Mouse (Mus musculus) layer of hippocampus, postnatal 10 days (tissue): ENCODE measurements around the gene Hipk3. TPM values are rescaled to one million over a fixed set of nuclear protein-coding genes. Genes with fewer than 3 reads are reported as not detected.

Experiments used
- DNase-seq, 2 experiments: peaks; one replicate each; pipeline ENCODE4 v3.0.0; 2021; ENCODE audit warnings: low spot score in 2 of 2
- long read RNA-seq: library from polyadenylated mRNA; stranded (forward); transcript quantifications from one replicate; pipeline ENCODE4 v2.0.0, GENCODE M21; 2023
- total RNA-seq, 2 experiments: library from RNA; stranded (reverse); gene quantifications; 2 replicates each; pipeline ENCODE4 v1.2.3; 2021

Gene Hipk3
- 10 to 100 TPM; 47.3 to 48.0 TPM for total RNA-seq
- long read RNA-seq, full-length matches to known transcripts: 2 of 8 reads
- long read RNA-seq, partial matches to known transcripts: 2 of 8 reads
- long read RNA-seq, other reads (novel, unspliced or antisense): 4 of 8 reads

DNA sequence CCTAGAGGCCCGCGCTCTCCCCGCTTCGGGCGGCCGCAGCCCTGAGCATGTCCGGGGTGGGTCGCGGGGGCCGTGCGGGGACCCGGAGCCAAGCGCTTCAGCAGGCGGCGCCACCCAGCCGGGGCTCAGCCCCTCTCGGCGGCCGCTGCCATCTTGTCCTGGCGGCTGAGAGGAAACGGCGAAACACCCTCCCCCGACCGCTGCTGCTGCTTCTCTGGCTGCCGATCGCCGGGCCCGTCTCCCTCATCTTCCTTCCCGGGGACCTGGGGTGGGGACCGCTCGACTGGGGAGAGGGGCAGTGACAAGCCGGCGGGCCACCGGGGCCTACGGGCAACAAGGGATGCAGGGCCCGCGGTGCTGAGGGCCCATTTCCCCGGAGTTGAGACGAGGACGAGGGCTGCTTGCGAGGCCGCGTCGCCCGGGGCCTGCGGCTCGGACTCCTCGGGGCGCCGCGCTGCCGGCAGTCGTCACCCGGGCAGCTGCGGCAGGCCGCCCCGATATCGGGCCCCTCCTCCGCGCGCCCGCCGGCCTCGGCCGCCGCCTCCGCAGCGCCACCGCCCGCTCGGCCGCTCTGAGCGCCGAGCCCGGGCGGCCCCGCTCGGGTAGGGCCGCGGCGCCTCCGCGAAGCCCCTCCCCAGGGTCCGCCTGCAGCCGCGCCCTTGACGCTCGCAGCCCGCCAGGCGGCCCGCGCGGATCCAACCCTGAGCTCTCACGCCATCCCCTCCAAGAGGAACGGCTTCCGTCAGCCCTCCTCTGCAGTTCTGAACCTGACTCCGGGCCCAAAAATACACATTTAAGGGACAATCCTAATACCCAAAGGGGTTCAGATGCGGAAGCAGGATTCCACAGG lies at the start of gene Hipk3:
Gene Hipk3, minus strand, starts transcription at position 496 of the 850 bp plus-strand sequence.
- peak; percentile 73 to 84 for DNase-seq

GRCm38 (mm10) chr2:104540286-104540685 lies 46.0 kb upstream of the Hipk3 start:
- DNase-seq: no peak

- DNase-seq: no peak
These were observed 40.5 kb upstream of the Hipk3 start for GRCm38 (mm10) chr2:104534751-104535150.

GRCm38 (mm10) chr2:104532548-104532947 lies 38.3 kb upstream of the Hipk3 start:
- no peak for DNase-seq

DNA sequence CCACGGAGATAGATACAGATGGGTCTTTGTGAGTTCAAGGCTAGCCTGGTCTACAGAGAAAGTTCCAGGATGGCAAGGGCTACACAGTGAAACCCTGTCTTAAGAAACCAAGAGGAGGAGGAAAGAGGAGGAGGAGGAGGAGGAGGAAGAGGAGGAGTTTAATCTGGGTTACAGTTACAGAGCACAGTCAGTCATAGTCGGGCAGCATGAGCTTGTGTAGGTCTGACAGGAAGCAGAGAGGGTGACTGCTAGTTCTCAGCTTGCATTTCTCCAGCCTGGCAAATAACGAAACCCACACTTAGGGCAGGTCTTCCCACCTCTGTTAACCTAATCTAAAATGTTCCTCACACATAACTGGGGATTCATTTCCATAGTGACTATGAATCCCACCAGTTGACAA lies 32.3 kb upstream of the Hipk3 start:
- no peak for DNase-seq

DNA sequence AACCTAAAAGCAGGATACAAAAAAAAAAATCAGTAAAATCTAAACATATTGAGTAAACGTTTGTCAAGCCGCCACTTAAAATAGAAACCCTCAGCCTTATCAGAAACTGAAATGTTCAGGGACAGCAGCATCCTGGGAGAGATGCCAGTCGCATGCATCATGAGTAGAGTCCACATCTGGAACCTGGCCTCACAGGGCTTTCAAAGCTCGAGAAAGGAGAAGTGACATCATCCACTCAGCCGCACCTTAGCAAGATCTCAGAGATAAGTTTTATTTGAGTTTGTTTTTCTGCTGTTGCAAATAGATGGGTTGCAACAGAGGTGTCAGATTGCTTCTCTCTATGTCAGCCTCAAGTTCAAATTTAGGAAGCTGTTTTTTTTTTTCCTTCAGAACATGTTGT lies 31.3 kb upstream of the Hipk3 start:
- DNase-seq: no peak

GRCm38 (mm10) chr2:104511622-104512021 lies 17.4 kb upstream of the Hipk3 start:
- no peak for DNase-seq

DNA sequence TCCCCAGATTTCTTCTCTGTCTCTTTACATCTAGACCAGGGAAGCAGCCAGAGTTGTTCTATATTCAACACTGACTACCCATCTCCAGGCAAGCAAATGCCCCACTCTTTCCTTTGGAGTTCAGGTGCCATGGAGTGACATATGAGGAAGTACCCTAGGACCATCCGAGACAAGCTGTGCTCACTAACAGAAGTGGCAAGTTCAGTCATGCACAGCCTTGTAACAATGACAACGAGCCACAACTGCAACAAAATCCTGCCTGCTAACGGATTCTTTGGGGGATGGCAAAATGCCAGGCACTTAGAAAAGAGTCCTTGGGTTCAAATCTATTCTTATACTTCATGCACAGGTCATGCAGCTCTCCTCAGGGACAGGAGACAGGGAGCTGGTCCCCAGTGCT lies 8.1 kb upstream of the Hipk3 start:
- no peak for DNase-seq

DNA sequence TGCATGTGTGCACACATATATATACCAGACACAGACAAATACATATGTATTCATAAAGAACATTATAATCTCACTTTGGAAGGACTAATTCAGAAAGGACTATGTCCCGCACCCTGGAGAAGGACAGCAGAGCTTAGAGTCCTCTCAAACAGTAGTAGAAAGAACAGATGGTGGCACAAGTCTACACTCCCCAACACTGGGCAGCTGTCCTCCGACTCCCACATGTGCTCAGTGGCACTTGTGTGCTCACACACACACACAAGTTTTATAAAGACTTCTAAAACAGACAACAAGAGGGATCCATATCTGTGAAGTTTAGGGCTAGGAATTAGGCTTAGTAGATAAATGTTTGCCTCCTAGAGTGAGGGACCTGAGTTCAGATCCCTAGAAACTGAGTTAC lies 6.8 kb upstream of the Hipk3 start:
- no peak for DNase-seq

DNA sequence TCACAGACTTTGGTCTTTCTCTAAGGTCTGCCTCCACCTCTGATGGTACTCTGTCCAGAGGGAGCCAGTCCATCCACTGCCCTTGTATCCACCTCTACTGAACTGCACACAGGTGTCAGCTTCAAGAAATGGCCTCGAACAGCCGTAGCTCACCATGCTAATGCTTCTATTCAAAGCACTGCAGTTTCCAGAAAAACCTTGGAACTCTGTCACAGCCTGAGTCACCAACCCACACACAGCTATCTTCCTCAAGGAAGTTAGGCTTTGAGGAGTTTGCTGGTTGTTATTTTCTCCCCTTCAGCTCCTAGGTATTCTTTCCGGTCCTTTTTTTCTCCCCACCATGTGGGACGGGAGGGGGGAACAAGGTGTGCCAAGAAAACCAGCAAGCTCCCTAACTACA lies 3.5 kb upstream of the Hipk3 start:
- peak in 1 of 2 experiments; percentile 19 for DNase-seq

DNA sequence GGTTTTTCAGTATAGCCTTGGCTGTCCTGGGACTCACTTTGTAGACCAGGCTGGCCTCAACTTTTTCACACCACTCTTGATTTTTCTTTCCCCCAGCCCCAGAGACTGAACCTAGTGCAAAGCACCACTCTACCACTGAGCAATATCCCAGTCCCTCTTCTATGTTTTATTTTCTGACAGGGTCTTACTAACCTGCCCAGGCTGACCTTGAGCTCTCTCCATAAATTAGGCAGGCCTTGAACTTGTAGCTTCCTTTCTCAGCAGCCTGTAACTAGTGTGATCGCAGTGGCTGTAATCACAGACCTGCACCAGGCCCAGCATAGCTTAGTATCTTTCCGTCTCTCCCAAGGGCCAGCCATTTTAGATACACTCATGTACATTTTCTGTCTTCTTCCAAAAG lies 3.0 kb upstream of the Hipk3 start:
- no peak for DNase-seq

DNA sequence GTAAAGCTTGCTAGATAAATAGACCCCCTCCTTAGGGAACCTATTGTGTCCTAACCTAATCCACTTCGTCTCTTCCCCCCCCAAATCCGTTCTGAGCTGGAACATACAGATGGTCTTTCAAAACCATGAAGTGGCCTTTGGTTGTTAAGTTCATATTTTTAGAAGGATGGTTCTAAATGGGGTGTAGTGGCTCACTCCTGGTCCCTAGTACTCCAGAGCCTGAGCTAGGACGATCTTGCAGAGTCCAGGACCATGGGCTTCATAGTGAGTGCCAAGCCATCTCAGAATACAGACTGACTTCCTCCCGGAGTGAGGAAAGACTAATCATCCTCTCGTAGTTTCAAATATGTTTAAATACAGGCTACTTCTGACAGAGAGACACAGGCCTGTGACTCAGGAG lies 2.0 kb upstream of the Hipk3 start:
- no peak for DNase-seq

- DNase-seq: peak in 1 of 2 experiments; percentile 31
These were observed 547 bp upstream of the Hipk3 start for GRCm38 (mm10) chr2:104494801-104495185.

DNA sequence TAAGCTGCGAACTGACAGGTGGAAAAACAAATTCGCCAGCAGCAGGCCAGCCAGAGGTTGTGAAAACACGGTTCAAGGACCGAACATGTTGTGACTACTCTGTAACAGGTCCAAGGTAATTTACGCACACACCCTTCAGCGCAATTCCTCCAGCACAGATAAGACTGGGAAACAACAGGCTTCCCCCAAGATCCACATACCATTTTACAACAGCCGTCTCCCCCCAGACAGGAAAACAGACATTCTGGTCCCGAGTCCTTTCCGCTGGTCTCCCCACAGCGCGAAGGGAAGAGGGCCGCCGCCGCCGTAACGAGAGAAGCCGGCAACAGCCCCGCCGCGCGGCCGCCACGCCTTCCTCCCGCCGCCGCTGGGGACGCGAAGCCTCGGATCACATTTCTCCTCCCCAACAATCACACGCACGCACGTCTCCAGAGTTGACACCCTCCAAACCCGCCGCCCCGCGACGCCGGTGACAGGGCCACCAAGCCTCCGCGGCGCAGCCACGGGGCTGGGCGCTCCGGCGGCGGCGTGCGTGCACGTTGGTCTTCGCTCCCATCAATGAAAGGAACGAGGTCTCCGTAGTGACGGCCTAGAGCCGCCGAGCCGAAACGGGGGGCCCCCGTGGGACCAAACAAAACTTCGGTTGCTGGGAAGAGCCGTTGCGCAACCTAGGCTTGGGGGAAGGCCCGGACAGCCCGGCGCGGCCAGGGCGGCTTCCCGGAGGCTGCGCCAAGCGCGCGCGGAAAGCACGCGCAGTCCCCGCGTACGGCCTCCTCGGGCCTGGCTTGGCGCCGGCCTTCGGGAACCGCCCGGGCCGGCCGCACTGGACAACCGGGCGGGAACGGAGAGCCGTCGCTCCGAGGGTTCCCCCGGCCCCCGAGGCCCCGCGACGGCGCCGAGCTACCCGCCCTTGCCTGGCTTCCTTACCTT lies 960 bp downstream of the Hipk3 start:
- DNase-seq: peak; percentile 82 to 84

DNA sequence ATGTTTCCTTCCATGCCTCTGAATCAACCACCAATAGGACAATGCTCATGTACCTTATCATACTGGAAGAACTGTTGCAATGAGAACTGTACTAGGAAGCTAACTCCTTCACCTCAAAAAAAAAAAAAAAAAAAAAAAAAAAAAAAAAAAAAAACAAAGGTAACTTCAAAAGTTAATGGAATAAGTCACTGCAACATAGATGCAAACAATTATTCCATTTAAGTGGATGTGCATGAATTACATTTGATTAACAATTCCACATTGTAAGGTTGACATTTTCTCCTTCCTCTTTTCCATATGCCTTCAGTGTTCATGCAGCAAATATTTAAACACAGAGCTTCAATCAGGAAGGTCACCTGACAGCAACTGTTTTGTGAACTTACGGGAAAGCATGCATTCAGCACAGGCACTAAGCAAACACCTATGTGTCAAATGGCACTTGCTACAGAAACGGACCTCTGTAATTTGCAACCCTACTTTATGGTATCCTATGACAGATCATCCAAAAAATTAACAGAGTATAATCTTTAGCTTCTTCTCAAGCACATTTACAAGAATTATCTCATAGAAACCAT lies 2.9 kb downstream of the Hipk3 start:
- no peak for DNase-seq

DNA sequence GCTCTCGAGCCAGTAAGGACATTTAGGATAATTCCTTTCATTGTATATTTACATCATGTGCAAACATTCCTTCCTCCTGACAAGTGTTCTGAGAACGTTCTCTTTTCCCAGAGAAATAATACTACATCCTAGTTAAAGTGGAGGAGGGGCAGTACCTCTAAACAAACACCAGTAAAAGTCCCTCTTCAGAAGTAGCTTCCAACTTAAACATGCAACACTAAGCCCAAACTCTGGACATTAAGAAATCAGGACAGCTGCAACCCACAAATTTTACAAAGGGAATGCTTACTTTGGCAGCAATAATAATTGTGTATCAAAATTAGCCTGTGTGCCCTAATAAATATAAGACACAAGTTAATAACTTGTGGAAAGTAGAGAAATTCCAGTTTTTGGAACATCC lies 3.5 kb downstream of the Hipk3 start:
- DNase-seq: no peak

- DNase-seq: no peak
These were observed 4.4 kb downstream of the Hipk3 start for GRCm38 (mm10) chr2:104489851-104490250.

- no peak for DNase-seq
These were observed 9.8 kb downstream of the Hipk3 start for GRCm38 (mm10) chr2:104484438-104484837.

GRCm38 (mm10) chr2:104482156-104482555 lies 12.1 kb downstream of the Hipk3 start:
- no peak for DNase-seq

GRCm38 (mm10) chr2:104479054-104479453 lies 15.2 kb downstream of the Hipk3 start:
- no peak for DNase-seq

GRCm38 (mm10) chr2:104477398-104478015 lies 16.7 kb downstream of the Hipk3 start:
- DNase-seq: no peak
